Comparison of ENCODE assay signal across 9 mouse cellular contexts in genomic region chr9:120866709-120867108, GRCm38 (mm10).
DNase-seq lines count a peak whose midpoint lies in the region; ATAC-seq and TF ChIP-seq lines count a peak whose summit lies in the region.
"Had no signal": no experiment of that assay in that cellular context is flagged by ENCODE, and none has a peak within 500 bp of the region (broad histone marks: within the 10 kb centered on the region; RNA-seq: fewer than 3 reads in every experiment).

No protein-coding gene starts in this region.

- H3K36me3 ChIP-seq in kidney, embryonic 15.5 days = no peaks in the 10 kb centered on the region
- no peaks in the 10 kb centered on the region for H3K36me3 ChIP-seq in heart, postnatal 0 days (replicated peaks; ENCODE audit: control insufficient read depth, insufficient read depth, low read length)
- H3K36me3 ChIP-seq in limb, embryonic 15.5 days = no peaks in the 10 kb centered on the region
- H3K36me3 ChIP-seq in neural tube, embryonic 13.5 days = no peaks in the 10 kb centered on the region

- H3K27me3 ChIP-seq in kidney, embryonic 15.5 days = peaks cover 8% of the 10 kb centered on the region
- no peaks in the 10 kb centered on the region for H3K27me3 ChIP-seq in heart, postnatal 0 days (ENCODE audit: control insufficient read depth, insufficient read depth, low read length)
- no peaks in the 10 kb centered on the region for H3K27me3 ChIP-seq in limb, embryonic 15.5 days
- 0 out of 2 replicates have a peak, but pooled peaks cover 9% of the 10 kb centered on the region for H3K27me3 ChIP-seq in neural tube, embryonic 13.5 days

- TF ChIP-seq CTCF in heart, postnatal 0 days (IDR thresholded peaks at IDR 0.05; ENCODE audit: low read depth) = no peak

- H3K9me3 ChIP-seq in kidney, embryonic 15.5 days (replicated peaks) = no peaks in the 10 kb centered on the region
- no peaks in the 10 kb centered on the region for H3K9me3 ChIP-seq in heart, postnatal 0 days (replicated peaks; ENCODE audit: control insufficient read depth, low read length)
- no peaks in the 10 kb centered on the region for H3K9me3 ChIP-seq in limb, embryonic 15.5 days
- no peaks in the 10 kb centered on the region for H3K9me3 ChIP-seq in neural tube, embryonic 13.5 days

- peak; percentile 86 for TF ChIP-seq EP300 in heart, postnatal 0 days (IDR thresholded peaks at IDR 0.05; ENCODE audit: low read depth)

- ATAC-seq in kidney, embryonic 15.5 days (replicated peaks; ENCODE audit: low FRiP score) = no peak
- peak; percentile 79 for ATAC-seq in heart, postnatal 0 days (ENCODE audit: insufficient read depth, low read depth)
- ATAC-seq in limb, embryonic 15.5 days (ENCODE audit: insufficient number of reproducible peaks, low FRiP score, low TSS enrichment, low read depth) = peak; percentile 45; the same call in 1 of the 2 replicates
- peak; percentile 54 for ATAC-seq in neural tube, embryonic 13.5 days (ENCODE audit: low read depth)

- no peak overlapping the region for H3K4me2 ChIP-seq in kidney, embryonic 15.5 days
- no peak overlapping the region for H3K4me2 ChIP-seq in heart, postnatal 0 days (ENCODE audit: low read depth, low read length)
- no peak overlapping the region for H3K4me2 ChIP-seq in limb, embryonic 15.5 days
- H3K4me2 ChIP-seq in neural tube, embryonic 13.5 days = no peak overlapping the region

- H3K4me3 ChIP-seq in kidney, embryonic 15.5 days (replicated peaks) = no peak overlapping the region
- H3K4me3 ChIP-seq in heart, postnatal 0 days (ENCODE audit: low read depth, low read length) = no peak overlapping the region
- H3K4me3 ChIP-seq in limb, embryonic 15.5 days = no peak overlapping the region
- no peak overlapping the region for H3K4me3 ChIP-seq in neural tube, embryonic 13.5 days

- peak overlapping the region; percentile 62; the same call in 1 of the 2 replicates for H3K27ac ChIP-seq in kidney, embryonic 15.5 days
- peak overlapping the region; percentile 81 for H3K27ac ChIP-seq in heart, postnatal 0 days (ENCODE audit: low read depth)
- H3K27ac ChIP-seq in limb, embryonic 15.5 days = peak overlapping the region; percentile 78
- H3K27ac ChIP-seq in neural tube, embryonic 13.5 days (replicated peaks) = peak overlapping the region; percentile 73
- H3K27ac ChIP-seq: liver, embryonic 14.5 days had no signal

- WGBS in kidney, embryonic 15.5 days = 38% methylated on average over 4 of the region's 4 CpGs
- WGBS in heart, postnatal 0 days = 8% methylated on average over 4 of the region's 4 CpGs
- WGBS in limb, embryonic 15.5 days = 34% methylated on average over 4 of the region's 4 CpGs
- 20% methylated on average over 4 of the region's 4 CpGs for WGBS in neural tube, embryonic 13.5 days

- no peak overlapping the region for H3K9ac ChIP-seq in kidney, embryonic 15.5 days
- H3K9ac ChIP-seq in heart, postnatal 0 days (replicated peaks; ENCODE audit: low read depth, low read length) = no peak overlapping the region
- no peak overlapping the region for H3K9ac ChIP-seq in limb, embryonic 15.5 days
- H3K9ac ChIP-seq in neural tube, embryonic 13.5 days = no peak overlapping the region
- H3K9ac ChIP-seq: liver, embryonic 14.5 days had no signal

- peaks cover 26% of the 10 kb centered on the region for H3K4me1 ChIP-seq in kidney, embryonic 15.5 days
- peaks cover 39% of the 10 kb centered on the region; the same call in 1 of the 2 replicates for H3K4me1 ChIP-seq in heart, postnatal 0 days (ENCODE audit: control insufficient read depth, insufficient read depth)
- H3K4me1 ChIP-seq in limb, embryonic 15.5 days = peaks cover 50% of the 10 kb centered on the region
- peaks cover 70% of the 10 kb centered on the region for H3K4me1 ChIP-seq in neural tube, embryonic 13.5 days (replicated peaks)

- DNase-seq in kidney, adult 11 months = no peak
- DNase-seq in CD8-positive naive resting alpha-beta T cell, adult 2 months (ENCODE audit: low read depth in 2 of 2, low spot score in 2 of 2) = peak; percentile 61 to 74
- DNase-seq in cerebellum, postnatal 4 days (ENCODE audit: low spot score in 2 of 2) = peak; percentile 34 to 77
- peak; percentile 75 for DNase-seq in heart, postnatal 0 days (ENCODE audit: low spot score)
- no peak for DNase-seq in gastrocnemius, adult 18-20 months (ENCODE audit: low spot score)

Comparison
In these comparisons a context has a peak if more than half of its experiments do, and no peak if none do; other contexts are left out.
1. DNase-seq: peak in CD8-positive naive resting alpha-beta T cell, adult 2 months (2 of 2), cerebellum, postnatal 4 days (2 of 2) and heart, postnatal 0 days (single experiment); none in kidney, adult 11 months (single experiment) and gastrocnemius, adult 18-20 months (single experiment).
2. Peak in every context shown above with its lines, with median percentiles within 50 percentile points of each other: H3K27ac ChIP-seq.